Mouse (Mus musculus) Patski (cell line): ENCODE data around the gene BC051019. TPM values are rescaled to one million over a fixed set of nuclear protein-coding genes. Genes with fewer than 3 reads are reported as not detected.

Source experiments
- ATAC-seq: fragments of 100-300 bp; one replicate; pipeline ENCODE4 v1.8.0; 2021
- CTCF ChIA-PET: fragments of 350-600 bp; sonication (Branson Sonifier 250); formaldehyde crosslinking; loops from one replicate; lab custom pipeline; 2022; ENCODE audit warnings: inconsistent platforms; lab: Charles Lee
- POLR2A ChIA-PET: fragments of 350-600 bp; sonication (Branson Sonifier 250); formaldehyde crosslinking; loops from one replicate; lab custom pipeline; 2022; ENCODE audit warnings: antibody characterized with exemption, inconsistent platforms; lab: Charles Lee
- DNase-seq: peaks from one replicate; pipeline ENCODE4 v3.0.0-alpha.2; 2011; ENCODE audit warnings: low read depth, low spot score
- H3K27me3 ChIP-seq: fragments of 371-371 bp; one replicate; pipeline ENCODE4 v1.5.1; 2021
- CTCF ChIP-seq: fragments of 100-300 bp; IDR thresholded peaks from one replicate; pipeline ENCODE4 v1.5.1; 2021
- in situ Hi-C: fragments of 300-500 bp; cut with MboI; formaldehyde crosslinking; loops from 3 replicates; pipeline ENCODE4 v1.11.1; 2018; ENCODE audit warnings: low pct_unique_long_range_greater_than_20kb, mixed read lengths
- polyA plus RNA-seq: library from polyadenylated mRNA; unstranded; gene quantifications from one replicate; pipeline ENCODE4 v1.2.3, GENCODE M21; 2021

The BC051019 gene
- polyA plus RNA-seq: 0.55 TPM

DNA sequence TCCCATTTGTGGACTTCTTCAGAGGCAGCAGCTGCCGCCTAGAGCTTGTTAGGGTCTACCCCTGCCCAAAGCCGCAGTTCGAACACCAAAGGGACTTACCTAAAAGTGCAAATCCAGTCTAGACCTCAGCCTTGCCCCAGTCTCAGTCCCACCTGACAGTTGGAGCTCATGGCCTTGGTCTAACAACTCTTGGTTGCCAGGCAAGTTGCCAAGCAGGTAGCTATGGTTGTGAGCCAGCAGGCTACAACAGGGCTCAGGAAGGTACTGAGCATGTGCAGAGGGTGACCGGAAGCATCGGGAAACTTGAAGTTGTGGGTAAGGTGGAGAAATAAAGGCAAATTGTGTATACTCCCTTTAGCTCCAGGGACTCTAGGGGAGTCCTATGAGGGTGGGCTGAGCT, at the start of gene BC051019:
TSS of gene BC051019 (minus strand) at position 154 of the 400 bp plus-strand sequence.
- no peak for DNase-seq
- in situ Hi-C loops: loop anchor here (25.0 kb wide), 3 partner anchors 186 to 561 kb away; partner anchors contain the start of gene Zfp143
- ChIA-PET POLR2A (no interaction called here), CTCF (interaction anchor here (1.1 to 1.4 kb wide), 2 partner anchors 25 to 87 kb away, joined by 4 read pairs; no protein-coding TSS in a partner anchor)
- no peaks in the 10 kb centered on the region for H3K27me3 ChIP-seq
- ATAC-seq: no peak
- TF ChIP-seq CTCF: no peak

DNA sequence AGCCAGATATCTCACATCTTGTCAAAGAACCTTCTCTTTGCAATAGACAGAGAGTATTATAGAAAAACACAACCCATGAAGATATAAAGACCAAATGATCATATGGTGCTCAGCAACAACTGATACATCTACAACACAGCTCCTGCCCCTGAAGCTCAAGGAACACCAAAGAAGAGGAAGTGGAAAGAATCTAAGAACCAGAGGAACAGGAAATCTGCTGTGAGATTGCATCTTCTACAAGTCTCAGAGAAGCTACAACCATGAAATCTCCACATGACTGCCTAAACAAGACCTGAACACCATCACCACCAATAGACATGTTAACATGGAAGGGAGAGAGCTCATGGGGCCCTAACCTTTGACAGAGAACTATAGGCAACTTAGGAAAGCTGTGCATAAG, 48.6 kb upstream of the BC051019 start:
- POLR2A ChIA-PET: no interaction called here
- no peaks in the 10 kb centered on the region for H3K27me3 ChIP-seq
- no peak for ATAC-seq
- in situ Hi-C loops: no loop called here
- CTCF ChIA-PET: no interaction called here
- no peak for DNase-seq
- TF ChIP-seq CTCF: no peak

DNA sequence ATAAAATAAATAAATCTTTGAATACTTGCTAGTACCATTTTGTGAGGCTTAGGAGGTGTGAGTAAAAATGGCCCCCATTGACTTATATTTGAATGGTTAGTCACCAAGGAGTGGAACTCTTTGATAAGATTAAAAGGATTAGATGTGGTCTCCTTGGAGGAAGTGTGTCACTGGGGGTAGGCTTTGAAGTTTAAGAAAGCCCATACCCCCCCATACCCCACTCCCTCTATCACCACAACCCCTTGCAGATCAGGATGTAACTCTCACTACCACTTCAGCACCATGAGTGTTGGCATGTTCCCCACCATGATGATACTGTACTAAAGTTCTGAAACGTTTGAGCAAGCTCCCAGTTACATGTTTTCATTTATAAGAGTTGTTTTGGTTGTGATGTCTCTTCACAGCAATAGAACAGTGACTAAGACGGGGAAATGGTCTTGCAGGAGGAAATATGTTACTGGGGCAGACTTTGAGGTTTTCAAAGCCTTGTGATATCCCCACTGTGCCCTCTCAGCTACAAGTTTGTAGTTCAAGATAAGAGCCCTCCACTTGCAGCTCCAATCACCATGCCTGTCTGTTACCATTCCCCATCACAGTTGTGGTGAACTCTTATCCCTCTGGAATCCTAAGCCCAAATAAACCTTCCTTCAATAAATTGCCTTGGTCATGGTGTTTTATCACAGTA, 45.2 kb upstream of the BC051019 start:
- in situ Hi-C loops: no loop called here
- ATAC-seq (no peak), DNase-seq (no peak)
- POLR2A ChIA-PET: no interaction called here
- no peak for TF ChIP-seq CTCF
- CTCF ChIA-PET: interaction anchor here (1.3 to 1.8 kb wide), 2 partner anchors 11 to 24 kb away, joined by 3 to 5 read pairs; no protein-coding TSS in a partner anchor
- no peaks in the 10 kb centered on the region for H3K27me3 ChIP-seq

DNA sequence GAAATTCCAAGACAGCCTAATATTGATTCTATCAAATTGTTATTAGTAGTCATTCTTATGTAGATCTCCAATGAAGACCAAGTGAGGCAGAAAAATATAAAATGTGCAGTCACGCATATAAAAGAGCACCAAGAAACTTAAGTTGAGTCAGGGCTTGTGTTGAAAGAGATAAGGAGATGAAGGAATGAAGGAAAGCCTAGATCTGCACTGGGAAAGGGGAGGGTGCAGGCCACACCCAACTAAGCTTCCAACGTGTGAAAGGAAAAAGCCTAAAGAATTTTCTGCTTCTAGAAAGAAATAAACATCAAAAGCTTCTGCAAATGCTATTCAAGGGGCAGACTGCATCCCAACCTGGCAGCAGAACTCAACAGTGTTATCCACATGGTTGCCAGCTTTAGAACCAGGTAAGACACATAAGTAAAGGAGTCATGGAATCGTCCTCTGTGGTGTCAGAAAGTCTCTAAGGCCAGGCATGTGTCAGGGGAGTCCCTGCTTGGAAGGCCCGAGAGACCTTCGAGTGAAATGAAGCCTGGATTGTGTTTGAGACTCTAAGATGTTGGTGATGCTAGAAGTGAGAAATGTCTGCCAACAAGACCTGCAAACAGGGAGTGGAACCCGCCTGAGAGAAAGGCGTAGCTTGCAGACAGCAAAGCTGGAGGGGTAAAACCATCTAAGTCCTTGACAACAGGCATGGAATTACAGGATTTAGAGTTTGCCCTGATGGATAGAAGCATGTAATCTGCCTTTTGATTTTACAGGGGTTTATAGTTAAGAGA, 44.1 kb upstream of the BC051019 start:
- in situ Hi-C loops: no loop called here
- ChIA-PET CTCF (interaction anchor here (1.3 kb wide), 1 partner anchor 12 kb away, joined by 3 read pairs; no protein-coding TSS in a partner anchor), POLR2A (interaction anchor here (0.9 kb wide), 1 partner anchor 13 kb away, joined by 3 read pairs; no protein-coding TSS in a partner anchor)
- no peak for DNase-seq
- no peak for ATAC-seq
- H3K27me3 ChIP-seq: no peaks in the 10 kb centered on the region
- TF ChIP-seq CTCF: no peak

DNA sequence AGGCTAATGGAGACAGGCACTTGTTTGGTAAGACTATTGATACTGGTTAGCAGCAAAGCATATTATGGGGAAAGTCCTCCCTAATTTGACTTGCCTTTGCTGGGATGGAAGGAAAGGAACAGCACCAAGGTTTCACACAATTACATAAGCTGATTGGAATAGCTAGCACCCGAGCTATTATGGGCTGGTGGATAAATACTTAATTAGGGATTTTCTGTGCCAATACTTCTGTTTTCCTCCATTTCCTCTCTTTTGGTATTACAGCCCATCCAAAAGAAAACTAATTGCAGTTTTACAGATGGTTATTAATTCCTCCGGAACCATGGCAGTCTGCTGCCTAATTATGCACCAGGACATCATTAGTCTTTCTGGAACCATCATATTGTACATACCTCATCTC, 40.4 kb upstream of the BC051019 start:
- in situ Hi-C loops: no loop called here
- ATAC-seq: no peak
- CTCF ChIA-PET: interaction anchor here (2.4 kb wide), 1 partner anchor 16 kb away, joined by 5 read pairs; no protein-coding TSS in a partner anchor

DNA sequence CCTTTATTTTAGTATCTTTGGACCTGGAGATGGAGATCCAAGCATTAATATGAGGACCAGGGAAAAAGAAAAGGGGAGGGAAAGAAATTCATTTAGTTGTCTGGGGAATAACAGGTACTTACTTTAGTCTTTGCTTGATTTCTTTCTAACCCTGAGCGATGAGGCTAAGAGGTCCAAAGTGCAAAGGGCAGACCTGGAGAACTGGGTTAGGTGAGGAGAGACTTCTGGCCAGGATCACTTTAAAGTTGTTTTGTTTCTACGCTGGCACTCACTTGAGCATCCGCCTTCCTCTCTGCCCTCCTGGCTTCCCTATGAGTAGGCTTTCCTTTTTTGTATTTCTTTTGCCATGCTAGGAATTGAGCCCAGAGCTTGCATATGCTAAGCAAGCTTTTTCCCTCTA, 32.6 kb upstream of the BC051019 start:
- H3K27me3 ChIP-seq: no peaks in the 10 kb centered on the region
- CTCF ChIA-PET: no interaction called here
- POLR2A ChIA-PET: no interaction called here
- in situ Hi-C loops: no loop called here
- DNase-seq (no peak), ATAC-seq (no peak)
- no peak for TF ChIP-seq CTCF

More for the DNA sequence above, 40.4 kb upstream of the BC051019 start:
- POLR2A ChIA-PET: no interaction called here
- no peaks in the 10 kb centered on the region for H3K27me3 ChIP-seq
- no peak for TF ChIP-seq CTCF
- DNase-seq: no peak

DNA sequence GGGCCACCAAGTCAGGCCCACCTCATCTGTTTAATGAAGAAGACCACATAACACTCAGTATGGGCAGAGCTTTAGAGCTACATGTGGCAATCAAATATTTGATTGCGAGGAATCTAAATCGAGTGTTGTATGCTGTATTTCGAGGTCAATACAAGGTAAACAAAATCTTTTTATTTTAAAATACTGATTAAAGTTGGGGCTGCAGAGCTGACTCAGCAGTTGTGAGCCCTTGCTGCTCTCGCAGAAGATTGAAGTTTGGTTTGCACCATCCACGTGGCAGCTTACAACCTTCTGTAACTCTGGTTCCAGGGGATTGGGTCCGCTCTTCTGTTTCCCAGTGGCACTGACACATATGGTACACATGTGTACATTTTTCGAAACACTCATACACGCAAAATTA, 30.4 kb upstream of the BC051019 start:
- ChIA-PET CTCF (no interaction called here), POLR2A (no interaction called here)
- no peak for ATAC-seq
- in situ Hi-C loops: no loop called here
- no peak for TF ChIP-seq CTCF
- no peak for DNase-seq
- no peaks in the 10 kb centered on the region for H3K27me3 ChIP-seq

DNA sequence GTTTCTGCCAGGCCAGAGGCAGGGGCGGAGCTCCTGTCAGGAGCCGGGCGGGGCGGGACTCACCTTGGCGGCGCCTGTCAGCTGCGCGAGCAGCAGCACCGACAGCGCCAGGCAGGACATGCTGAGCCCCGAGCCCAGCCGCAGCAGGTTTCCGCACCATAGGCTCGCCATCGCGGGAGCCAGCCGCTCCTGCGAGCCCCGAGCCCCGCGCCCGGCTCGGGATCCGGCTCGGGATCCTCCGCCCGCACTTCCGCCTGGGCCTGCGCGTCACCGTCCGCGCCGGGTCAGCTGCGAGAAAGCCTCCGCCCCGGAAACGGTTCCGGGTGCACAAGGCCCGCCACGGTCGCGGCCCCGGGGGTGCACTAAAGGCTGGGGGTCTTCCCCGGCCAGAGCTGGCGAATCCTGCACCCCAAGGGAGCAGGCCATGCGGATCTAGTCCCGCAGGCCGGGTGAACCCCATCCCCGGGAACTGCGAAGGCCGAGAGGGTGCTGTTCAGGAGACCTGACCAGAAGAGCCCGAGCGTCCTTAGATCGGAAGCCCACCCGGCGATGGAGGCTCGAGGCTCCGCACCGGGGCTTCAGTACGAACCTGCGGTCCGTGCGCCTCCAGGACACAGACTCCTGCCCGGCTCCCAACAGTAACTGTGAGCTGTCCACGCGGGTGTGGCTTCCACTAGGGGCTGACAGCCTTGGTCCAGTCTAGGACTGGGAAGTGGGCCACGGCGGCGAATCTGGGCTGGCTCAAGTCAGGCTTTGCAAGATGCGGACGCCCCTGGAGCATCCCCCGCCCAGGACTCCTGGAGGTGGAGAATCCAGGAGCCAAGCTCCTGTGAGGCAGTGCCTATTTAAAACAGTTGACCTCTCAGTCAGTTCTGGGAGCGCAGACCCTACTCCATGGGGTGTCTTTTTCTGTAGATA, 28.6 kb upstream of the BC051019 start, which contains the start of gene Tmem9b:
TSS of gene Tmem9b (minus strand) at position 868 of the 918 bp plus-strand sequence.
- ChIA-PET CTCF (interaction anchor here (0.7 to 1.1 kb wide), 3 partner anchors 10 to 134 kb away, joined by 3 to 4 read pairs (median 3); no protein-coding TSS in a partner anchor), POLR2A (interaction anchor here (1.4 kb wide), 1 partner anchor 28 kb away, joined by 3 read pairs; no protein-coding TSS in a partner anchor)
- ATAC-seq (peak; percentile 86), DNase-seq (no peak)
- H3K27me3 ChIP-seq: no peaks in the 10 kb centered on the region
- in situ Hi-C loops: no loop called here
- TF ChIP-seq CTCF: no peak

DNA sequence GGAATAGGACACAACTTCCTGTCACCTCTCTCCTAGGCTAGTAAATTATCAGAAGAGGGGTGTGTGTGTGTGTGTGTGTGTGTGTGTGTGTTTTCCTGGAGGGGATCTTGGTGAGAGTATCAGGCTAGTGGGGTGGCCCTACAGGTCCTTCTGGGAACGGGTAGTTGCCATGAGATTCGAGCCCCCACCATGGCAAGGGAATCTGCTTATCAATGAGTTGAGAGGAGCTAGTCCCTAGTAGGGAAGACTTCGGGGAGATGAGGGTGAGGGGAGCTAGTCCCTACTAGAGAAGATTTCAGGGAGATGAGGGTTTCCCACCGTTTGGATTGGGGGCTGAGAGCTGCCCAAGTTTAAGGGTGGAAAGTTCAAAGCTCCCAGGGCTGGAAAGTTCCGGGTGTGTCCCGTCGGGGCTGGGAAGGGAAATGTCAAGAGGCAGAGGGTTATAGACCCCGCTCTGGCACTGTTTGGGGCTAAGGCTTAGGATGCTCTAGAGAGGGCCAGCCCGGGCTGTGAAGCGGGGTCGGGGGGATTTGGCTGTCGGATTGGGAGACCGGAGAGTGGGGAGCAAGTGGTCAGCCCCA, 27.9 kb upstream of the BC051019 start:
- no peaks in the 10 kb centered on the region for H3K27me3 ChIP-seq
- CTCF ChIA-PET: interaction anchor here (0.7 to 1.0 kb wide), 2 partner anchors 9 to 134 kb away, joined by 3 to 4 read pairs; no protein-coding TSS in a partner anchor
- POLR2A ChIA-PET: interaction anchor here (0.6 to 1.4 kb wide), 2 partner anchors 23 to 29 kb away, joined by 3 read pairs; no protein-coding TSS in a partner anchor
- TF ChIP-seq CTCF: no peak
- ATAC-seq (peak; percentile 15), DNase-seq (no peak)
- in situ Hi-C loops: no loop called here
